Mouse (Mus musculus) telencephalon, adult 2 months (tissue): Measurements from ENCODE around the gene Hivep3.

ENCODE experiments used
- DNase-seq: peaks from one replicate; pipeline ENCODE4 v3.0.0-alpha.2; 2011; ENCODE audit warnings: low read depth, low spot score

Gene Hivep3

GRCm38 (mm10) chr4:119871441-119871840, 137.9 kb downstream of the Hivep3 start:
- no peak for DNase-seq

GRCm38 (mm10) chr4:119871861-119872582, 138.4 kb downstream of the Hivep3 start:
- DNase-seq = no peak

- DNase-seq = peak; percentile 77
Observed at GRCm38 (mm10) chr4:119873935-119874334, 140.4 kb downstream of the Hivep3 start.

- DNase-seq = no peak
Observed at GRCm38 (mm10) chr4:119875592-119875991, 142.0 kb downstream of the Hivep3 start.

GRCm38 (mm10) chr4:119876535-119877160, 143.1 kb downstream of the Hivep3 start:
- DNase-seq = no peak

GRCm38 (mm10) chr4:119878218-119878617, 144.6 kb downstream of the Hivep3 start:
- no peak for DNase-seq

- DNase-seq = no peak
Observed at GRCm38 (mm10) chr4:119879671-119880070, 146.1 kb downstream of the Hivep3 start.

GRCm38 (mm10) chr4:119880270-119880669, 146.7 kb downstream of the Hivep3 start:
- DNase-seq = peak; percentile 50

GRCm38 (mm10) chr4:119881292-119881691, 147.7 kb downstream of the Hivep3 start:
- peak; percentile 92 for DNase-seq

- DNase-seq = no peak
Observed at GRCm38 (mm10) chr4:119882401-119882800, 148.8 kb downstream of the Hivep3 start.

GRCm38 (mm10) chr4:119882814-119883213, 149.2 kb downstream of the Hivep3 start:
- DNase-seq = no peak

- no peak for DNase-seq
Observed at GRCm38 (mm10) chr4:119886621-119887020, 153.0 kb downstream of the Hivep3 start.

- DNase-seq = peak; percentile 40
Observed at GRCm38 (mm10) chr4:119887523-119888177, 154.1 kb downstream of the Hivep3 start.

GRCm38 (mm10) chr4:119889760-119890159, 156.2 kb downstream of the Hivep3 start:
- DNase-seq = no peak

- no peak for DNase-seq
Observed at GRCm38 (mm10) chr4:119893255-119893779, 159.7 kb downstream of the Hivep3 start.

- DNase-seq = no peak
Observed at GRCm38 (mm10) chr4:119894797-119895458, 161.3 kb downstream of the Hivep3 start.

GRCm38 (mm10) chr4:119895504-119895903, 161.9 kb downstream of the Hivep3 start:
- DNase-seq = no peak

GRCm38 (mm10) chr4:119896572-119896971, 163.0 kb downstream of the Hivep3 start:
- no peak for DNase-seq

- DNase-seq = no peak
Observed at GRCm38 (mm10) chr4:119897054-119897855, 163.7 kb downstream of the Hivep3 start.

GRCm38 (mm10) chr4:119901556-119902491, 168.2 kb downstream of the Hivep3 start:
- peak; percentile 90 for DNase-seq
